Mouse (Mus musculus): ENCODE results near the gene Prdm10.

GRCm38 (mm10) chr9:31236079-31236478 is 44.3 kb upstream of the Prdm10 start:
- TF ChIP-seq POLR2A (IDR thresholded peaks at IDR 0.05; ENCODE audit: insufficient read length, low read depth) (no peak), MYOD1 (IDR thresholded peaks at IDR 0.05; ENCODE audit: control insufficient read depth in 1 of 3, insufficient read length in 2 of 3, low read depth in 2 of 3) (no peak), TCF12 (IDR thresholded peaks at IDR 0.05; ENCODE audit: insufficient read depth, poor library complexity, severe bottlenecking) (no peak), USF1 (IDR thresholded peaks at IDR 0.05; ENCODE audit: low read depth) (no peak)

All from myocyte (in vitro differentiated cells).